Mouse (Mus musculus) heart, embryonic 10.5 days (tissue): Measurements from ENCODE around the gene Phlda2. TPM values are rescaled to one million over a fixed set of nuclear protein-coding genes. Genes with fewer than 3 reads are reported as not detected.
A peak's percentile ranks its signal among the peaks of the same experiment; 100 is the strongest.
"Not testable (repeated sequence)": the region's sequence is repeated elsewhere in the genome, so short reads cannot be mapped to it uniquely, and the experiment has no call there.

Experiments used
- DNase-seq: peaks from one replicate; pipeline ENCODE4 v3.0.0-alpha.2; 2017; ENCODE audit warnings: low spot score
- H3K27ac ChIP-seq: fragments of 300-500 bp; sonication (generic); 2 replicates; pipeline ENCODE4 v1.5.1; 2016; ENCODE audit warnings: mild to moderate bottlenecking
- H3K27me3 ChIP-seq: fragments of 300-500 bp; sonication (generic); 2 replicates; pipeline ENCODE4 v1.6.1; 2016; ENCODE audit warnings: mild to moderate bottlenecking; ENCODE audit not compliant: poor library complexity, insufficient read depth, severe bottlenecking
- H3K36me3 ChIP-seq: fragments of 300-500 bp; sonication (generic); 2 replicates; pipeline ENCODE4 v1.6.1; 2016; ENCODE audit warnings: mild to moderate bottlenecking, moderate library complexity
- H3K4me1 ChIP-seq: fragments of 300-500 bp; sonication (generic); 2 replicates; pipeline ENCODE4 v1.6.1; 2016; ENCODE audit warnings: mild to moderate bottlenecking
- H3K4me3 ChIP-seq: fragments of 300-500 bp; sonication (generic); 2 replicates; pipeline ENCODE4 v1.5.1; 2016; ENCODE audit warnings: mild to moderate bottlenecking, moderate library complexity
- H3K9me3 ChIP-seq: fragments of 300-500 bp; sonication (generic); 2 replicates; pipeline ENCODE4 v1.6.1; 2016; ENCODE audit warnings: mild to moderate bottlenecking, moderate library complexity
- WGBS: fragments of 180-500 bp; shearing (Covaris S2); methylation state at CpG from one replicate; pipeline ENCODE4 v1.1.7; 2016; 5-methylcytosine and 5-hydroxymethylcytosine counted together
- polyA plus RNA-seq: library from polyadenylated mRNA; unstranded; fragments of >200 nt; fragmentation: Nextera tagmentation; extraction: Ambion mirVana; gene quantifications from 2 replicates; pipeline ENCODE4 v1.2.1, GENCODE M21; 2016

The Phlda2 gene
- polyA plus RNA-seq, result 2.9 and 9.8 TPM in 2 replicates

GRCm38 (mm10) chr7:143502418-143503200 is at the start of gene Phlda2:
Gene Phlda2 (minus strand): TSS chr7:143503150.
- Histone ChIP-seq H3K9me3 (no peaks in the 10 kb centered on the region), H3K4me1 (peaks cover 23% of the 10 kb centered on the region), H3K4me3 (peak within 1 kb of the TSS; percentile 61), H3K27me3 (peaks cover 78% of the 10 kb centered on the region), H3K27ac (peak within 1 kb of the TSS; percentile 29; the same call in 1 of the 2 replicates), H3K36me3 (no peaks in the 10 kb centered on the region)
- WGBS, result 3% methylated on average over 51 of the region's 51 CpGs
- DNase-seq, result no peak

DNA sequence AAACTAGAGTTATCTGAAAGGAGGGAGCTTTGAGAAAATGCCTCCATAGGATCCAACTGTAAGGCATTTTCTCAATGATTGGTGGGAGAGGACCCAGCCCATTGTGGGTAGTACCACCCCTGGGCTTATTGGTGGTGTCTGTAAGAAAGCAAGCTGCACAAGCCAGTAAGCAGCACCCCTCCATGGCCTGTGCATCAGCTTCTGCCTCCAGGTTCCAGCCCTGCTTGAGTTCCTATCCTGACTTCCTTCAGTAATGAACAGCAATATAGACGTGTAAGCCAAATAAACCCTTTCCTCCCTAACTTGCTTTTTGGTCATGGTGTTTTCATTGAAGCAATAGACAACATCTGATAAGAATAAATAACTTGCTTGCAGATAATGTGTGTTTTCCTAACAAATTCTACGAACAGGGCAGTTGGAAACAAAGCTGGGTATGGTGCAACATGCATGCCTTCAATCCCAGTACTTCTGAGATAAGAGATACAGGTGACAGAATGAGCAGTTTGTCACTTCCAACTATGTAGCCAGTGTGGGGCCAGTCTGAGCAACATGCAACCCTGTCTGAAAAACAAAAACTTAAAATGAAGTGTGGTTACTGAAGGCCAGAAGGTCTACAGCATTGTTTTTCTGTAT is 46.8 kb upstream of the Phlda2 start:
- 14% methylated on average over 2 of the region's 2 CpGs for WGBS
- H3K4me3 ChIP-seq, result peak overlapping the region; percentile 83

DNA sequence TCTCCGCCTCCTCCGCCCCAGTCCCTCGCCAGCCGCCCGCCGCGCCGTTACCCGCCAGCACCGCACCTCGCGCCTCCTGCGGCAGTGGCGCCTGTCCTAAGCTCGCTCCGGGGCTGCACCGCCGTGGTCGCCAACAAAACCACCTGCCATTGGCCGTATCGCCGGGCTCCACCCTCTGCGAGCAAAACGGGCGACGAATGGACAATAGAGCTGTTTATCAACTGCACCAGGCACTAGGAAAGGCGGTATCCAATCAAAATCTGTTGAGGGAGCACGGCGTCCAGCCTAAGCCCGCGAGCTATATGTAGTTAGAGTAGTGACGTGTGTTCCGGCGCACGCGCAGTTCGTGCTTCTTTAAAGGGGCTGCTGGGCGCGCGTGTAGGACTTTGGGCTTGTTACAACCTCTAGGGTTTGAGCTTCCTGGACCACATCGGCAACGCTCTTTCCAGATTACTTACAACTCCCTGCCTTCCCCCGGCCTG is 46.1 kb upstream of the Phlda2 start, which contains the start of gene Nap1l4:
Gene Nap1l4, minus strand, starts transcription at position 131 of the 482 bp plus-strand sequence.
- DNase-seq, result peak; percentile 100
- WGBS, result under 1% methylated on average over 41 of the region's 43 CpGs
- peaks cover 7% of the 10 kb centered on the region; the same call in 1 of the 2 replicates for H3K36me3 ChIP-seq
- peaks cover 15% of the 10 kb centered on the region for H3K4me1 ChIP-seq
- no peaks in the 10 kb centered on the region for H3K27me3 ChIP-seq
- H3K27ac ChIP-seq, result peak within 1 kb of the TSS; percentile 98
- no peaks in the 10 kb centered on the region for H3K9me3 ChIP-seq
- peak within 1 kb of the TSS; percentile 83 for H3K4me3 ChIP-seq

More for the DNA sequence above, 46.8 kb upstream of the Phlda2 start:
- Histone ChIP-seq H3K9me3 (no peaks in the 10 kb centered on the region), H3K4me1 (peaks cover 15% of the 10 kb centered on the region), H3K36me3 (peaks cover 13% of the 10 kb centered on the region; the same call in 1 of the 2 replicates), H3K27me3 (no peaks in the 10 kb centered on the region), H3K27ac (peak overlapping the region; percentile 98)
- no peak for DNase-seq

DNA sequence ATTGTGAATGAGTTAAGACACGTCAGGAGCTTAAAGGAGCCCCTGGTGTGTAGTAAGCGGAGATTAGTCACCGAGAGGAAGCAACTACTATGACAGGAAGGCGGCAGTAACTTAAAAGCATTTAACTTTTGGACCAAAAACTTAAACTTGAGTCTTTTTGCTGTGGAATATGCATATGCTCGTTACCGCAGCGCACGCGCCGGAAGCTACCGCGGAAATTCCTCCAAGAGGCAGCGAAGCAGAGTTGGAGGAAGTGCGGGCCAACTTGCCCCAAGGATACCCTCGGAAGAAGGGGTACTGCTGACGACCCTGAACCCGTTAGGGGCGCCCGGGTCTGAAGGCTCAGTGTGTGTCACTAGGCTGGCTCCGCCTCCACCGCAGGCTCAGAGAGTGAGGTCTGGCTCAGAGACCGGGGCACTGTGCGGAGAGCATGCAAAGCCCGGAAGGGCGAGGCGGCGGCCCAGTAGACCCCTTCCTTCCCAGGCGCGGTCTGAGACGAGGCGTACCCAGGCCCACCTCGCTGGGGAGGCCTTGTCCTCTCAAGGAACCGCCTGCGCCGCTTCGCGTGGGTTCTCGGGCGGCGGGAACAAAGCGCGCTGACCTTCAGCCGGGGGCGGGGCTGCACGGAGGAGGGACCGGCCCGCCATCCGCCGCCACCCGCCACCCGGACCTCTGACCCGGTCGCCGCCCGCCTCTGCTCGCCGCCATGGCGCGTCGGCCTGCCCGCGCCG is 45.4 kb upstream of the Phlda2 start:
- H3K36me3 ChIP-seq, result peaks cover 5% of the 10 kb centered on the region; the same call in 1 of the 2 replicates
- peaks cover 19% of the 10 kb centered on the region for H3K4me1 ChIP-seq
- H3K27me3 ChIP-seq, result no peaks in the 10 kb centered on the region
- peak overlapping the region; percentile 98 for H3K27ac ChIP-seq
- peak; percentile 89 for DNase-seq
- peak overlapping the region; percentile 83 for H3K4me3 ChIP-seq
- H3K9me3 ChIP-seq, result no peaks in the 10 kb centered on the region
- under 1% methylated on average over 63 of the region's 63 CpGs for WGBS

GRCm38 (mm10) chr7:143546554-143546953 is 43.6 kb upstream of the Phlda2 start:
- Histone ChIP-seq H3K4me3 (no peak overlapping the region), H3K27ac (no peak overlapping the region), H3K36me3 (peaks cover 2% of the 10 kb centered on the region; the same call in 1 of the 2 replicates), H3K9me3 (no peaks in the 10 kb centered on the region), H3K4me1 (peaks cover 25% of the 10 kb centered on the region), H3K27me3 (no peaks in the 10 kb centered on the region)
- whole genome bisulfite sequencing, result 70% methylated on average over 2 of the region's 2 CpGs
- no peak for DNase-seq

DNA sequence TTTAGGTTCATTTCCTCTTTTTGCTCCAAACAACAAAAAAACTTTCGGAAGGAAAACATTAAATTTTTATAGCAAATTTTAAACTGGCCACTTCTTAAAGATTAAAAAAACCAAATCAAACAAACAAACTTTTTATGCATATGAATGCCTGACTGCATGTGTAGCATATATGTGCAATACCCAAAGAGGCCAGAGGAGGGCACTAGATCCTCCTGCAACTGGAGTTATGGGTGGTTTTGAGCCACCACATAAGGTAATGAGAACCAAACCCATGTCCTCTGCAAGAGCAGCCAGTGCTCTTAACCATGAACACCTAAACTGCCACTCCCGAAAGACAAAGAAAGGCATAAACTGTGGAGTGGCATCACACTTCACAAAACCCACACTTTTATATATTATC is 41.4 kb upstream of the Phlda2 start:
- no peaks in the 10 kb centered on the region for H3K9me3 ChIP-seq
- H3K4me1 ChIP-seq, result peaks cover 19% of the 10 kb centered on the region; the same call in 1 of the 2 replicates
- H3K27me3 ChIP-seq, result no peaks in the 10 kb centered on the region
- H3K36me3 ChIP-seq, result peaks cover 7% of the 10 kb centered on the region; the same call in 1 of the 2 replicates
- no peak overlapping the region for H3K4me3 ChIP-seq
- WGBS, result 93% methylated on average over 2 of the region's 2 CpGs
- no peak for DNase-seq
- H3K27ac ChIP-seq, result no peak overlapping the region

- Histone ChIP-seq H3K9me3 (no peaks in the 10 kb centered on the region), H3K27me3 (no peaks in the 10 kb centered on the region), H3K27ac (no peak overlapping the region), H3K4me3 (no peak overlapping the region), H3K36me3 (peaks cover 63% of the 10 kb centered on the region), H3K4me1 (0 out of 2 replicates have a peak, but pooled peaks cover 9% of the 10 kb centered on the region)
- WGBS, result 63% methylated on average over 1 of the region's 1 CpGs
- no peak for DNase-seq
Measured at GRCm38 (mm10) chr7:143538671-143539070, 35.7 kb upstream of the Phlda2 start.

- not testable (repeated sequence) for H3K27me3 ChIP-seq, H3K4me3 ChIP-seq, H3K4me1 ChIP-seq, H3K27ac ChIP-seq, DNase-seq, H3K9me3 ChIP-seq
- 83% methylated on average over 6 of the region's 6 CpGs for WGBS
- H3K36me3 ChIP-seq, result peaks cover 68% of the 10 kb centered on the region
Measured at GRCm38 (mm10) chr7:143538229-143538628, 35.3 kb upstream of the Phlda2 start.

DNA sequence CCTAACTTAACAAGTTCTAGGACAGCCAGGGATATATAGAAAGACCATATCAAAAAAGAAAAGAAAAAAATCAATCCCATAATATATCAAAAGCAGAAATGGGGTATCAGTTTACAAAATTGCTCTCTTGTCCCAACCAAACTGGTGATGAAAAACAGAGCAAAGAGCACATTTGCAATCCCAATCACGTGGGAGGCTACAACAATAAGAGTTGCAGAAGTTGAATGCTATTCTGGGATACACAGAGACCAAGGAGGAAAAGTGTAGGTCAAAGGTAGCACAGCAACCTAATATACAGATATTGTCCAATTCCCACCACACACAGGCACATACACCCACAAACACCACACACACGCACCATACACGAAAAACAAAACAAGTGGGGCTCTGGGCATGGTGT is 33.3 kb upstream of the Phlda2 start:
- peaks cover 85% of the 10 kb centered on the region for H3K36me3 ChIP-seq
- H3K9me3 ChIP-seq, result no peaks in the 10 kb centered on the region
- H3K27ac ChIP-seq, result no peak overlapping the region
- DNase-seq, result no peak
- no peaks in the 10 kb centered on the region for H3K4me1 ChIP-seq
- no peaks in the 10 kb centered on the region for H3K27me3 ChIP-seq
- H3K4me3 ChIP-seq, result no peak overlapping the region
- 90% methylated on average over 3 of the region's 3 CpGs for WGBS

DNA sequence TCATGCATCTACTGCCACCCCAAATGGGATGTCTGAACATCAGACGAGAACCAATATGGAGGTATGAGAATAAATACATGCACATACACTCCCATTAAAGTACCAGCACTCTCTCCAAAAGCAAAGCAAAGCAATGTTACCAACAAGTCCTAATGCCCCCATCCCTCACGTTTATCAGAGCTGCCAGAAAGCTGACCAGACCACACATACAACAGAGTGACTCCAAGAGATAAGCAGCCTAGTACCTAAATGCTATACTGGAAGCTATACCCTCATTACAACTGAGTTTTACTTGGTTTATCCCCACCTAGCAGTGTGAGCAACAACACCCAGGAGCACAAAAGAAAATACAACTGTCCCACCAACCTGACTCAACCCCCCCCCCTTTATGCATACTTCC is 30.3 kb upstream of the Phlda2 start:
- 66% methylated on average over 2 of the region's 2 CpGs for WGBS
- no peaks in the 10 kb centered on the region for H3K4me1 ChIP-seq
- H3K4me3 ChIP-seq, result no peak overlapping the region
- DNase-seq, result no peak
- H3K27me3 ChIP-seq, result no peaks in the 10 kb centered on the region
- peaks cover 99% of the 10 kb centered on the region for H3K36me3 ChIP-seq
- no peak overlapping the region for H3K27ac ChIP-seq
- H3K9me3 ChIP-seq, result no peaks in the 10 kb centered on the region

- Histone ChIP-seq H3K36me3 (peaks cover 99% of the 10 kb centered on the region), H3K9me3 (no peaks in the 10 kb centered on the region), H3K27me3 (no peaks in the 10 kb centered on the region), H3K4me3 (no peak overlapping the region), H3K4me1 (no peaks in the 10 kb centered on the region), H3K27ac (no peak overlapping the region)
- WGBS, result 87% methylated on average over 1 of the region's 1 CpGs
- DNase-seq, result no peak
Measured at GRCm38 (mm10) chr7:143532410-143532809, 29.5 kb upstream of the Phlda2 start.

DNA sequence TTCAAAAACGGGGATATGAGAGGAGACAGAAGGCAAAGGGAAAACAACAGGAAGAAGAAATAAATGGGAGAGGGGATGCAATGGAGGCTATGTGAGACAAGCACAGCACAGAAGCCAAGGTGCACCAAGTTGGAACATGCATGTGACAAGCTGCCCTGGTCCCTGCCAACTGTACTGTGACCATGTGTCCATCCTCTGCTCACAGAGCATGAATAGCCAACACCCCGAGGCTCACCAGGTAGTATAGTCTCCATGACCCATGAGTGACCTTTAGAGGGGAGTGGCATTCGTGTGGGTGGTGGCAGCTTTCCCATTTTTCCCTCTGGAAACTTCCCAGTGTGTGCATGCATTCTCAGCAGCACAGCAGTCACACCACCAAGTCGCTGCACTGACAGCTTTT is 16.4 kb upstream of the Phlda2 start:
- H3K4me3 ChIP-seq, result no peak overlapping the region
- no peaks in the 10 kb centered on the region for H3K9me3 ChIP-seq
- peaks cover 97% of the 10 kb centered on the region for H3K36me3 ChIP-seq
- no peak overlapping the region for H3K27ac ChIP-seq
- no peaks in the 10 kb centered on the region for H3K27me3 ChIP-seq
- WGBS, result 80% methylated on average over 4 of the region's 4 CpGs
- no peak for DNase-seq
- H3K4me1 ChIP-seq, result no peaks in the 10 kb centered on the region
